Mouse (Mus musculus) heart, embryonic 12.5 days (tissue): ENCODE data around the gene Procr. TPM values are rescaled to one million over a fixed set of nuclear protein-coding genes. Genes with fewer than 3 reads are reported as not detected.

Experiments used
- polyA plus RNA-seq: library from polyadenylated mRNA; unstranded; fragments of >200 nt; fragmentation: Nextera tagmentation; extraction: Ambion mirVana; gene quantifications from 2 replicates; pipeline ENCODE4 v1.2.1, GENCODE M21; 2016

Gene Procr
- polyA plus RNA-seq, 1 experiment from 2014 or later = 7.2 TPM

Other genes with a start within 250 kb of the Procr start
- gene Acss2, start 233.2 kb upstream of the Procr start, polyA plus RNA-seq = 13.0 and 14.4 TPM in 2 replicates
- gene Ggt7, start 232.9 kb upstream of the Procr start, polyA plus RNA-seq = 2.0 and 3.0 TPM in 2 replicates
- gene Gss, start 158.3 kb upstream of the Procr start, polyA plus RNA-seq = 20.2 and 21.3 TPM in 2 replicates
- gene Myh7b, start 139.9 kb upstream of the Procr start, polyA plus RNA-seq = 22.1 and 24.4 TPM in 2 replicates
- gene Trpc4ap, start 58.7 kb upstream of the Procr start, polyA plus RNA-seq = 115 and 117 TPM in 2 replicates
- gene Edem2, start 21.6 kb upstream of the Procr start, polyA plus RNA-seq = 26.4 and 26.7 TPM in 2 replicates
- not detected in 2 replicates for gene Gm17581, start 15.3 kb upstream of the Procr start, polyA plus RNA-seq
- 0.05 TPM in 1 of 2 replicates, not detected in the other for gene Mmp24, start 24.2 kb downstream of the Procr start, polyA plus RNA-seq
- 8.9 and 9.4 TPM in 2 replicates for gene BC029722, start 68.3 kb downstream of the Procr start, polyA plus RNA-seq
- 110 and 116 TPM in 2 replicates for gene Eif6, start 75.8 kb downstream of the Procr start, polyA plus RNA-seq
- 0.06 and 0.15 TPM in 2 replicates for gene Fam83c, start 83.7 kb downstream of the Procr start, polyA plus RNA-seq
- gene Uqcc1, start 179.2 kb downstream of the Procr start, polyA plus RNA-seq = 96.6 and 110 TPM in 2 replicates
- gene Gm15557, start 189.6 kb downstream of the Procr start, polyA plus RNA-seq = not detected in 2 replicates
- 0.36 and 0.42 TPM in 2 replicates for gene Gdf5, start 194.2 kb downstream of the Procr start, polyA plus RNA-seq
- gene Cep250, start 205.3 kb downstream of the Procr start, polyA plus RNA-seq = 10.7 and 13.0 TPM in 2 replicates